Mouse (Mus musculus): ENCODE measurements at regions not wholly inside any gene's neighbourhood (a gene's known extent, or its start where the extent isn't known, plus 50 kb on each side); places are given as distances from the start of the nearest gene placed in this dataset.

- DNase-seq (ENCODE audit: low spot score in 2 of 2): peak in 1 of 2 experiments; percentile 3
Measured at GRCm38 (mm10) chrX:97434327-97434726, 57.3 kb upstream of the Eda2r start.

DNA sequence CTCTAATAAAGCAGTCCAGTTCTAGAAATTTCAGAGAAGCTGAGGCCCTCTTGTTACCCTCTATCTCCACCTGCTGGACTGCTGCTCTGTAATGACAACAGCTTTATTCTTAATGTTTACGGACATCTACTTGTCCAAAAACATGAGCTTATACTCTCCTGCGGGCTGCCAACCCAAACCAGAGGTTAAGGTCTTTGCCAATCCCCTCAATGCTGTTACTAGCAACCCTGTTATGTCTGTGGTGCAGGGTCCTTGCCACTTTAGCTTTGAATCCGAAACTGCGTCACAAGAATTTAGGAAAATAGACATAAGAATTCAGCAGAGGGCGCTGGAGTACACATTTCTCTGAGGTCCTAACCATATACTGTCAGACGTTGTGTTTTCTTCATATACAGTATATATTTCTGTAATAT lies 54.4 kb upstream of the Eda2r start:
- DNase-seq (ENCODE audit: low spot score in 2 of 2): peak; percentile 39 to 62
